Mouse (Mus musculus) E14TG2a.4 (cell line): ENCODE measurements around the gene Slc5a11.

ENCODE experiments used
- CTCF ChIP-seq: conservative IDR thresholded peaks from 2 replicates; pipeline ENCODE4 v1.5.1; 2014; ENCODE audit warnings: low read length
- NANOG ChIP-seq: IDR thresholded peaks from 2 replicates; pipeline ENCODE4 v1.6.1; 2014; ENCODE audit warnings: borderline replicate concordance, low read length, mixed read lengths
- POU5F1 ChIP-seq: IDR thresholded peaks from 2 replicates; pipeline ENCODE4 v1.6.1; 2014; ENCODE audit warnings: low read length, borderline replicate concordance

DNA sequence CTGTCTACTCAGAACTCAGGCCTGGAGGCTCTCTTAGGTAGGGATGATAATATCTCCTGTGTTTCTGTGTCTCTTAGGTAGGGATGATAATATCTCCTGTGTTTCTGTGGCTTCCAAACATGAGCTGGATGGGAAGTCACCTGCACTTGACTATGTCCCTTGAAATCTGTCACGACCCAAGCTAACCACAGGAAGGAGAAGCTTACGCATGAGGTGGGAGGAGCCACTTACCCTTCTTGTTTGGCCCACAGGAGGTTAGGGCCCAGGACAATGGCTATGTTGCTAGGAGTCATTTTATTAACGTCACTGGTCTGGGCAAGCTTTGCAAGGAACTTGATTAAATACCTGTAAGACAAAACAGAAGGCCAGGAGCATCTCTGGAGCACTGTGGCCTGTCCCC, 85.7 kb downstream of the Slc5a11 start:
- no peak for TF ChIP-seq CTCF
- no peak for TF ChIP-seq POU5F1
- no peak for TF ChIP-seq NANOG
